Mouse (Mus musculus) lung, adult 2 months (tissue): ENCODE data around the gene Sh3bp2. TPM values are rescaled to one million over a fixed set of nuclear protein-coding genes. Genes with fewer than 3 reads are reported as not detected.
"Not testable (repeated sequence)": the region's sequence is repeated elsewhere in the genome, so short reads cannot be mapped to it uniquely, and the experiment has no call there.

Experiments
- DNase-seq: peaks from one replicate; pipeline ENCODE4 v3.0.0; 2022
- H3K4me1 ChIP-seq: fragments of 200-500 bp; 2 replicates; pipeline ENCODE4 v1.6.1; 2011; ENCODE audit warnings: low read length; ENCODE audit not compliant: control insufficient read depth, insufficient read depth
- H3K4me3 ChIP-seq: fragments of 200-500 bp; replicated peaks from 2 replicates; pipeline ENCODE3; 2011; ENCODE audit warnings: low read depth, mild to moderate bottlenecking, control low read depth, low read length; ENCODE audit errors: extremely low read depth
- CTCF ChIP-seq: fragments of 200-500 bp; IDR thresholded peaks from 2 replicates; pipeline ENCODE4 v1.5.1; 2011; ENCODE audit warnings: mild to moderate bottlenecking, low read length, control low read depth; ENCODE audit not compliant: insufficient read depth
- POLR2A ChIP-seq: fragments of 200-500 bp; IDR thresholded peaks from 2 replicates; pipeline ENCODE4 v1.6.1; 2011; ENCODE audit warnings: low read depth, mild to moderate bottlenecking, control low read depth, low read length, borderline replicate concordance; ENCODE audit errors: extremely low read depth
- WGBS: fragments of 180-500 bp; shearing (Covaris S2); methylation state at CpG from one replicate; pipeline ENCODE4 v1.1.7; 2018; 5-methylcytosine and 5-hydroxymethylcytosine counted together
- polyA plus RNA-seq: library from polyadenylated mRNA; depleted of rRNA; stranded (reverse); fragments of >200 nt; gene quantifications from 2 replicates; pipeline ENCODE4 v1.2.3, GENCODE M21; 2012

Sh3bp2 gene
- polyA plus RNA-seq, 1 experiment, result 17.3 TPM

GRCm38 (mm10) chr5:34578038-34578655, 52.5 kb downstream of the Sh3bp2 start:
- TF ChIP-seq CTCF, result no peak
- TF ChIP-seq POLR2A, result no peak
- WGBS, result 90% methylated on average over 7 of the region's 7 CpGs
- peaks cover 28% of the 10 kb centered on the region for H3K4me1 ChIP-seq
- no peak overlapping the region for H3K4me3 ChIP-seq
- no peak for DNase-seq

GRCm38 (mm10) chr5:34579377-34579776, 53.7 kb downstream of the Sh3bp2 start:
- no peak overlapping the region for H3K4me3 ChIP-seq
- H3K4me1 ChIP-seq, result peaks cover 34% of the 10 kb centered on the region
- no peak for TF ChIP-seq CTCF
- no peak for TF ChIP-seq POLR2A
- DNase-seq, result no peak
- 32% methylated on average over 3 of the region's 3 CpGs for WGBS

- H3K4me3 ChIP-seq, DNase-seq: not testable (repeated sequence)
- WGBS, result 11% methylated on average over 10 of the region's 10 CpGs
- H3K4me1 ChIP-seq, result peaks cover 27% of the 10 kb centered on the region
These were observed 56.2 kb downstream of the Sh3bp2 start for GRCm38 (mm10) chr5:34581671-34582313.

- H3K4me1 ChIP-seq, result peaks cover 25% of the 10 kb centered on the region
- no peak for TF ChIP-seq POLR2A
- TF ChIP-seq CTCF, result no peak
- H3K4me3 ChIP-seq, result no peak overlapping the region
- WGBS, result 44% methylated on average over 5 of the region's 5 CpGs
- no peak for DNase-seq
These were observed 56.7 kb downstream of the Sh3bp2 start for GRCm38 (mm10) chr5:34582314-34582675.

GRCm38 (mm10) chr5:34585216-34585615, 59.6 kb downstream of the Sh3bp2 start:
- Histone ChIP-seq H3K4me1 (peaks cover 25% of the 10 kb centered on the region), H3K4me3 (no peak overlapping the region)
- 72% methylated on average over 5 of the region's 5 CpGs for WGBS
- TF ChIP-seq POLR2A, result no peak
- no peak for TF ChIP-seq CTCF
- no peak for DNase-seq

- no peak for TF ChIP-seq CTCF
- TF ChIP-seq POLR2A, result no peak
- DNase-seq, result no peak
- peaks cover 11% of the 10 kb centered on the region for H3K4me1 ChIP-seq
These were observed 62.2 kb downstream of the Sh3bp2 start for GRCm38 (mm10) chr5:34587881-34588280.

GRCm38 (mm10) chr5:34590059-34590458, 64.4 kb downstream of the Sh3bp2 start:
- no peak for DNase-seq
- no peak overlapping the region for H3K4me3 ChIP-seq
- 46% methylated on average over 5 of the region's 5 CpGs for WGBS
- H3K4me1 ChIP-seq, result peaks cover 2% of the 10 kb centered on the region; the same call in 1 of the 2 replicates
- TF ChIP-seq POLR2A, result no peak
- no peak for TF ChIP-seq CTCF

More at GRCm38 (mm10) chr5:34587881-34588280, 62.2 kb downstream of the Sh3bp2 start:
- 91% methylated on average over 5 of the region's 5 CpGs for WGBS
- no peak overlapping the region for H3K4me3 ChIP-seq

- Histone ChIP-seq H3K4me1 (no peaks in the 10 kb centered on the region; the same call in 1 of the 2 replicates), H3K4me3 (no peak overlapping the region)
- DNase-seq, result no peak
- 78% methylated on average over 4 of the region's 4 CpGs for WGBS
- no peak for TF ChIP-seq POLR2A
- TF ChIP-seq CTCF, result no peak
These were observed 65.1 kb downstream of the Sh3bp2 start for GRCm38 (mm10) chr5:34590702-34591101.

- DNase-seq, result no peak
These were observed 65.9 kb downstream of the Sh3bp2 start for GRCm38 (mm10) chr5:34591388-34592004.

GRCm38 (mm10) chr5:34592224-34592623, 66.6 kb downstream of the Sh3bp2 start:
- H3K4me1 ChIP-seq, DNase-seq, H3K4me3 ChIP-seq: not testable (repeated sequence)
- WGBS, result 91% methylated on average over 5 of the region's 5 CpGs

More at GRCm38 (mm10) chr5:34591388-34592004, 65.9 kb downstream of the Sh3bp2 start:
- 54% methylated on average over 5 of the region's 5 CpGs for WGBS
- Histone ChIP-seq H3K4me1 (no peaks in the 10 kb centered on the region; the same call in 1 of the 2 replicates), H3K4me3 (no peak overlapping the region)
- TF ChIP-seq POLR2A, result no peak
- TF ChIP-seq CTCF, result no peak
